Mouse (Mus musculus) thymus, postnatal 14 days (tissue): Measurements from ENCODE around the gene Tmem160.

ENCODE experiments used
- DNase-seq: peaks from one replicate; pipeline ENCODE4 v3.0.0; 2021

Tmem160 gene

GRCm38 (mm10) chr7:16451656-16452055, 923 bp upstream of the Tmem160 start:
- no peak for DNase-seq

GRCm38 (mm10) chr7:16453118-16453711, 636 bp downstream of the Tmem160 start:
- peak; percentile 51 for DNase-seq

GRCm38 (mm10) chr7:16455016-16455415, 2.4 kb downstream of the Tmem160 start:
- DNase-seq, result no peak

DNA sequence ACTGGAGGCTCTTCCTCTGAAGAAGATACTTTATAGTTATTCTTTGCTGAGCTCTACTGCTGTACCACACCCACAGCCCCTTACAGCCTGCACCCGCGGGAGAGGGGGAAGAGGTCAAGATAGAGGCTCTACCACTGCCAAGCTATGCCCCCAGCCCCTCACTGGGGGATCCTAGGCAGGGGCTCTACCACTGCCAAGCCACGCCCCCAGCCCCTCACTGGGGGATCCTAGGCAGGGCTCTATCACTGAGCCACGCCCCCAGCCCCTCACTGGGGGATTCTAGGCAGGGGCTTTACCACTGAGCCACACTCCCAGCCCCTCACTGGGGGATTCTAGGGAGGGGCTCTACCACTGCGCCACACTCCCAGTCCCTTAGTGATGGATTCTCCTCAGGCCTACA, 3.7 kb downstream of the Tmem160 start:
- no peak for DNase-seq

DNA sequence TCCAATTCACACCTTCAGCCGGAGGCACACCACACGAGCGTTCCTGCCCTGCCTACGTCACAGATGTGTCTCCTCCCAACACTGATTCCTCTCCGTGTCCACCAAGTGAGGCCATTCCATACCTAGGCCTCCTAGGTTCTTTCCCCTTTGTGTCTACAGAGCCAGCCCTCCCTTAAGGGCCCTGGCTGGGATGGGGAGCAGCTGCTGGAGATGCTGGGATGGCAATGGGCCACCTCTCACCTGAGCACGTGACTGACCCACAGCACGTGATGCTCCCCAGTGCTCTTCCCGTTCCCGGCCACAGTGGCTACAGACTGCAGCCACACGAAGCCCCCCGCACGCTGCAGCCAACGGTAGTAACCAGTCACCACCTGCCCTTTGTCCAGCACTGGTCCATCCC, 8.0 kb downstream of the Tmem160 start:
- DNase-seq, result no peak

GRCm38 (mm10) chr7:16461151-16461550, 8.6 kb downstream of the Tmem160 start:
- DNase-seq, result no peak

DNA sequence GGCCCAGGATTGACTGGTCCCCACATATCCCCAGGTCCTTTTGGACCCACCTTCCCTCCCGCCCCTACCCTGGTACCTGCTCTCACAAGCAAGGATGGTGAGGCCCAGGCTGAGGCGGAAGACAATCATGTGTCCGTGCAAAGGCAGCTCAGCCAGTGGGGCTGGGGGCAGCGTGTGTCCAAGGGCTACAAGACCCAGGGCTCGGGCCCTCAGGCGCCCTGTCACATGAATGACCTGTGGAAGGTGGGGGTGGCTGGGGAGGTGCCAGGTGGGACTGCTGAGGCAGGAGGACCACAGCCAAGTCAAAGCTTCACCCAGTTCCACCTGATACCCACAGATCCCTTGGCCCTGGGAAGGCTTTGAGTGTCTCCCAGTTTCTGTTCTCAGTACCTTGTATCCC, 9.1 kb downstream of the Tmem160 start:
- DNase-seq, result no peak

- DNase-seq, result peak; percentile 89
Measured at GRCm38 (mm10) chr7:16463214-16463613, 10.6 kb downstream of the Tmem160 start.

DNA sequence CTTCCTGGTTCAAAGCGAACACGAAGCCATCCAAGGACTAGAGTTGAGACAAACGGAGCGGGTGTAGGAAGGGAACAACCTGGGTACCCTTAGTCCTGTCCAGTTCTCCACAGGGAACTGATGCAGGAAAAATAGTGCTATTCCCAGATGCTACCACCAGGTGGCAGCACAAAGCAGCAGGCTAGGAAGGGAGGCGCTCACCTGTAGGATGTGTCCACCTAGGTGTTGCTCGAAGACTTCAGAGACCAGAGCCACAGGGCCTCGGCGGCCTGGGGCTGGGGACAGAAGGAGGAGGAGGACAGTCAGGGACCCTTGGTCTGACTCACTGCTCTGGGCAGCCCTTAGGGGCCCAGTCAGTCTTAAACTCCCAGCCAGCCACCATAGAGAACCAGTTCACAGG, 12.6 kb downstream of the Tmem160 start:
- peak; percentile 73 for DNase-seq

- no peak for DNase-seq
Measured at GRCm38 (mm10) chr7:16465568-16465967, 13.0 kb downstream of the Tmem160 start.

GRCm38 (mm10) chr7:16466565-16466964, 14.0 kb downstream of the Tmem160 start:
- DNase-seq, result peak; percentile 33

GRCm38 (mm10) chr7:16468115-16468514, 15.5 kb downstream of the Tmem160 start:
- no peak for DNase-seq

- peak; percentile 48 for DNase-seq
Measured at GRCm38 (mm10) chr7:16471549-16471948, 19.0 kb downstream of the Tmem160 start.

GRCm38 (mm10) chr7:16472116-16472709, 19.6 kb downstream of the Tmem160 start:
- DNase-seq, result no peak

DNA sequence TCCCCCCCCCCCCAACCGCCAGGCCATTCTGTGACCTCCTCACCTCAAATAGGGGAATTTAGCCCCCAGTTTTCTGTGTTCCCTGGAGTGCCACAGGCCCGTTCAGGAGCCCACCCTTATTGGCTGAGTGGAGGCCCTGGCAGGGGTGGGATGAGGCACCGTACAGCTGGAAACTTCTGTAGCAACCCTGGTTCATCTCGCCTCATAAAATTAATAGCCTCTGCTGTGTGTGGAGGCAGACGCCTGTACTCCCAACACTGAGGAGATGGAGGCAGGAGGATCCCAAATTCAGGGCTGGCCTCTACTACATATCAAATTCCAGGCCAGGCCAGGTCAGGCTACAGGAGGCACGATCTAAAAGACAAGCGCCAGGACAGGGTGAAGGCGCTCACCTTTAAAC, 21.3 kb downstream of the Tmem160 start:
- DNase-seq, result no peak

DNA sequence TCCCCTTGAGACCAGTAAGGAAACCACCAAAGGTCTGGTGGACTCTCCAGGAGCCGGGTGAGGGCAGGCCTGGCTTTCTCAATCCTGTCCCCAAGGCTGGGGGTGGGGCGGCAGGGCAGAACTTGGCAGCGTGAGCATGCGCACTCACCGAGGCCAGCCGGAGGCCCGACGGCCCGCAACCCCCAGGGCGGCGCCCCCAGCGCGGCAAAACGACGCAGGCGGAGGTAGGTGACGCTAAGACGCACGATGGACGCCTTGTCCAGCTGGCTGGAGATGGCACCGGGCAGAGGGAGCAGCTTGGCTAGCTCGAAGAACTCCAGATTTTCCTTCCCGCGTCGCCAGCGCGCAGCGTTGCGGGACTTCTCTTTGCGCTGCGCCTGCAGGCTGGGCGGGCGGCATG, 21.9 kb downstream of the Tmem160 start:
- DNase-seq, result no peak

DNA sequence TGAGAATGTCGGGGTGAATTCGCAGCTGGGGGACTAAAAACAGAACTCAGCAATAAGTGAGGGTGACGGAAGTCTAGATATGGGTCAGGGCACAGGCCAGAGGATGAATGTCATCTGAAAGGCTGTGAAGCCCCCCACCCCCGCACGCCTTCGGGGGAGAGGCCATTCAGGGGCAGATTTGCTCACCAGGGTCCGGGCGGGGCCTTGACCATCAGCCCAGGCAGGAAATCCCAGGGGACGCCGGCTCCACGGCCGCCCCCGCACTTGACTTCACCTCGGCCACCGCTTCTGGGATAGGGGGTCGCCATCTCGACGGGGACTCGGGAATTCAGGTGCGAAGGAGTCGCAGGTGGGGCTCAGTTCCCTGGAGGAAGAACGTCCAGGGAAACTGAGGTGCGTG, 22.7 kb downstream of the Tmem160 start:
- DNase-seq, result no peak

- no peak for DNase-seq
Measured at GRCm38 (mm10) chr7:16475764-16476599, 23.4 kb downstream of the Tmem160 start.

GRCm38 (mm10) chr7:16476600-16476989, 24.0 kb downstream of the Tmem160 start:
- DNase-seq, result no peak

- no peak for DNase-seq
Measured at GRCm38 (mm10) chr7:16477628-16478027, 25.0 kb downstream of the Tmem160 start, which contains the start of gene Npas1. Gene Npas1 (minus strand): TSS chr7:16477728.

DNA sequence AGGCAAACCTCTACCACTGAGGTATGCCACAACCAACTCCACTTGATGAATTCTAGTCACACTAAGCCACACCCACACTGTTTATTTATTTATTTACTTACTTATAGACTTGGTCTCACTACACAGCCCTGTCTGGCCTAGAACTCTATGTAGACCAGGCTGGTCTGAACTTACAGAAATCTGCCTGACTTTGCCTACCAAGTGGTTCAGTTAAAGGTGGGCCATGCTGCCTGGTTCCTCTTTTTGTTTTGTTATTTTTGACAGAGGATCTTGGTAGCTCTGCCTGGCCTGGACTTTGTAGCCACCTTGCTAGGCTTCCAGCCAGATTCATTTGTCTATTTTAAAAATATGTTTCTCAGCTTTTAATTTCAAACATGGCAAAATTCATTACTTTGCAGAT, 36.2 kb downstream of the Tmem160 start:
- DNase-seq, result no peak

GRCm38 (mm10) chr7:16489948-16490347, 37.4 kb downstream of the Tmem160 start:
- DNase-seq, result peak; percentile 58

- DNase-seq, result peak; percentile 83
Measured at GRCm38 (mm10) chr7:16491759-16492158, 39.2 kb downstream of the Tmem160 start.

- no peak for DNase-seq
Measured at GRCm38 (mm10) chr7:16492211-16492610, 39.6 kb downstream of the Tmem160 start.
